Mouse (Mus musculus) effector memory CD4-positive, alpha-beta T cell, adult 7 months (primary cell): ENCODE measurements around the gene Gm10229. TPM values are rescaled to one million over a fixed set of nuclear protein-coding genes. Genes with fewer than 3 reads are reported as not detected.

Experiments used
- polyA plus RNA-seq: library from polyadenylated mRNA; unstranded; fragments of 100-300 nt; shearing (Covaris generic); gene quantifications from one replicate; pipeline ENCODE4 v1.2.1, GENCODE M21; 2017

Gm10229 gene
- polyA plus RNA-seq = not detected

DNA sequence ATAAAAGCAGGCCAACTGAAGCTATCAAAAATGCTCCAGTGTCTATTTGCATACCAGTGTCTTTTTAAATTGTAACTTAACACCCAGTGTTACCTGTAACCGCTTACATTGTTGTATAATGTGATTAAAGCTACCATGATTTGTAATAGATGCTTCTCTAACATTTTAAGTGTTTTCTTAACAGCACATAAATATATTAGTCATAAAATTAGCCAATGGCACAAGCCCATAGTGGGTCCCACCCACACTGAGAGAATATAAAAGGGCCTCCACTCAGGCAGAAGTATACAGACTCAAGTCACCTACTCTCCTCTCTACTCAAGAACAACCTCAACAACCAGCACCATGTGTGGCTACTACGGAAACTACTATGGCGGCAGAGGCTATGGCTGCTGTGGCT, at the start of gene Gm10229:
Gene Gm10229, plus strand, starts transcription at position 301 of the 400 bp plus-strand sequence.

DNA sequence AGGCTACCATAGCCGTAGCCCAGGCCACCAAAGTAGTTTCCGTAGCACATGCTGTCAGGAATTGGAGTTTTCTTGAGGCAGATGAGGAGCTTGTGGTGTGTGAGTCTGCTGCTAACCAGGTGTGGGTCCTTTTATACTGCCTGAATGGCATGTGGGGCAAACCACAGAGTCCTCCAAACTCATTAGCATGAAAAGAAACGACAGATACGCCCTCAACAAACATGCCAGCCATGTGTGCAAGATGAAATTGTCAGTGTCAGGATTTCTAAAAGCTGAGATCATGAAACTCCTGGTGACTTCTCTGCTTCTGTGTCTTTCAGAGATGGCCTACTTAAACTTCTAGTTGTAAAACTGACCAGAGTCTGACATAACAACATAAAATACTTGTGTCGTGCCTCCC, 4.4 kb upstream of the Gm10229 start, which contains the start of gene Krtap22-2:
Gene Krtap22-2, minus strand, starts transcription at position 101 of the 400 bp plus-strand sequence.

GRCm38 (mm10) chr16:89031399-89031798, 16.3 kb downstream of the Gm10229 start, which contains the start of gene Krtap6-1:
Krtap6-1 (plus strand) TSS chr16:89031699.

DNA sequence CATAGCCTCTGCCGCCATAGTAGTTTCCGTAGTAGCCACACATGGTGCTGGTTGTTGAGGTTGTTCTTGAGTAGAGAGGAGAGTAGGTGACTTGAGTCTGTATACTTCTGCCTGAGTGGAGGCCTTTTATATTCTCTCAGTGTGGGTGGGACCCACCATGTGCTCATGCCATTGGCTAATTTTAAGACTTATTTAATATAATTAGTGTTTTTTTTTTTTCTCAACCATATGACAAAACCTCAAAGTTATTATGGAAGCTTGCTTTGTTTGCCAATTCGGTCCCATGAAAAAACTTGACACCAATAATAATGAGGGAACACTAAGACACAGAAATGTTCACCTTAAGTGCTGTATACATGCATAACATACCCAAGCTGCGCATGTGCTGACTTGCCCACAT, 26.3 kb downstream of the Gm10229 start, which contains the start of gene Gm10228:
Gene Gm10228, minus strand, starts transcription at position 101 of the 400 bp plus-strand sequence.

GRCm38 (mm10) chr16:89047783-89048182, 32.7 kb downstream of the Gm10229 start, which contains the start of gene Krtap6-5:
Krtap6-5 (minus strand) TSS chr16:89047883.

GRCm38 (mm10) chr16:89063902-89064301, 48.8 kb downstream of the Gm10229 start, which contains the start of gene 1110025L11Rik:
1110025L11Rik (minus strand) TSS chr16:89064002.

Other genes with a start within 250 kb of the Gm10229 start
- not detected for gene 2310057N15Rik, start 241.1 kb upstream of the Gm10229 start, polyA plus RNA-seq
- gene Gm5965, start 237.4 kb upstream of the Gm10229 start, polyA plus RNA-seq = not detected
- gene Gm20741, start 203.1 kb upstream of the Gm10229 start, polyA plus RNA-seq = not detected
- gene Krtap15, start 195.1 kb upstream of the Gm10229 start, polyA plus RNA-seq = not detected
- gene Krtap14, start 189.1 kb upstream of the Gm10229 start, polyA plus RNA-seq = not detected
- not detected for gene Krtap19-1, start 145.9 kb upstream of the Gm10229 start, polyA plus RNA-seq
- not detected for gene Krtap19-2, start 141.0 kb upstream of the Gm10229 start, polyA plus RNA-seq
- gene Krtap19-3, start 137.2 kb upstream of the Gm10229 start, polyA plus RNA-seq = not detected
- not detected for gene Krtap19-4, start 130.2 kb upstream of the Gm10229 start, polyA plus RNA-seq
- not detected for gene Krtap19-5, start 118.8 kb upstream of the Gm10229 start, polyA plus RNA-seq
- not detected for gene Krtap19-9b, start 83.0 kb upstream of the Gm10229 start, polyA plus RNA-seq
- not detected for gene Krtap16-3, start 52.4 kb upstream of the Gm10229 start, polyA plus RNA-seq
- not detected for gene Krtap22-2, start 4.5 kb upstream of the Gm10229 start, polyA plus RNA-seq
- not detected for gene Krtap6-1, start 16.4 kb downstream of the Gm10229 start, polyA plus RNA-seq
- not detected for gene Gm10228, start 26.2 kb downstream of the Gm10229 start, polyA plus RNA-seq
- not detected for gene Krtap6-5, start 32.6 kb downstream of the Gm10229 start, polyA plus RNA-seq
- gene 1110025L11Rik, start 48.7 kb downstream of the Gm10229 start, polyA plus RNA-seq = not detected
- gene Krtap6-3, start 68.7 kb downstream of the Gm10229 start, polyA plus RNA-seq = not detected
- not detected for gene Gm6358, start 125.6 kb downstream of the Gm10229 start, polyA plus RNA-seq
- gene Gm10061, start 135.8 kb downstream of the Gm10229 start, polyA plus RNA-seq = not detected
- gene Gm9789, start 142.7 kb downstream of the Gm10229 start, polyA plus RNA-seq = not detected
- not detected for gene Gm7735, start 154.2 kb downstream of the Gm10229 start, polyA plus RNA-seq
- gene 1110057P08Rik, start 159.5 kb downstream of the Gm10229 start, polyA plus RNA-seq = not detected
- gene Krtap20-2, start 190.6 kb downstream of the Gm10229 start, polyA plus RNA-seq = not detected